Comparison of ENCODE assay signal across 8 mouse cellular contexts in genomic region chr2:118896914-118897291, GRCm38 (mm10). TPM values are rescaled to one million over a fixed set of nuclear protein-coding genes. Genes with fewer than 3 reads are reported as not detected.
DNase-seq lines count a peak whose midpoint lies in the region; ATAC-seq and TF ChIP-seq lines count a peak whose summit lies in the region.

No protein-coding gene starts in this region.

- peak overlapping the region; percentile 58 for H3K9ac ChIP-seq in forebrain, embryonic 13.5 days
- peak overlapping the region; percentile 42 for H3K9ac ChIP-seq in liver, embryonic 12.5 days

- peak overlapping the region; percentile 77 for H3K4me3 ChIP-seq in gastrocnemius, adult 2 months
- peak overlapping the region; percentile 46 for H3K4me3 ChIP-seq in forebrain, embryonic 13.5 days
- peak overlapping the region; percentile 51 for H3K4me3 ChIP-seq in liver, embryonic 12.5 days

- no peaks in the 10 kb centered on the region for H3K9me3 ChIP-seq in forebrain, embryonic 13.5 days (replicated peaks)
- no peaks in the 10 kb centered on the region for H3K9me3 ChIP-seq in liver, embryonic 12.5 days (replicated peaks)

- WGBS in forebrain, embryonic 13.5 days = under 1% methylated on average over 13 of the region's 13 CpGs
- WGBS in liver, embryonic 12.5 days (ENCODE audit: insufficient replicate concordance) = 3% methylated on average over 13 of the region's 13 CpGs

- peak overlapping the region; percentile 78 for H3K4me2 ChIP-seq in forebrain, embryonic 13.5 days
- H3K4me2 ChIP-seq in liver, embryonic 12.5 days = peak overlapping the region; percentile 73

- ATAC-seq in CD4-positive, CD25-positive, alpha-beta regulatory T cell, adult 4 months = peak; percentile 9
- no peak for ATAC-seq in forebrain, embryonic 13.5 days
- ATAC-seq in liver, embryonic 12.5 days = no peak

- TF ChIP-seq CTCF in gastrocnemius, adult 2 months (IDR thresholded peaks at IDR 0.05) = no peak

- peaks cover 37% of the 10 kb centered on the region for H3K4me1 ChIP-seq in forebrain, embryonic 13.5 days
- peaks cover 46% of the 10 kb centered on the region for H3K4me1 ChIP-seq in liver, embryonic 12.5 days

- DNase-seq in gastrocnemius, adult 2 months = no peak
- DNase-seq in gastrocnemius, postnatal 25 days = no peak
- DNase-seq in spleen, postnatal 4 days (ENCODE audit: low spot score in 2 of 2) = peak; percentile 55 to 79
- no peak for DNase-seq in ovary, adult 18-20 months (ENCODE audit: low spot score)
- DNase-seq in embryo, embryonic 11 days = no peak

- H3K36me3 ChIP-seq in forebrain, embryonic 13.5 days (ENCODE audit: poor library complexity, severe bottlenecking) = no peaks in the 10 kb centered on the region
- no peaks in the 10 kb centered on the region for H3K36me3 ChIP-seq in liver, embryonic 12.5 days

- no peak overlapping the region for H3K27ac ChIP-seq in gastrocnemius, adult 2 months
- H3K27ac ChIP-seq in forebrain, embryonic 13.5 days = no peak overlapping the region
- H3K27ac ChIP-seq in liver, embryonic 12.5 days = no peak overlapping the region

- H3K27me3 ChIP-seq in forebrain, embryonic 13.5 days = peaks cover 77% of the 10 kb centered on the region
- H3K27me3 ChIP-seq in liver, embryonic 12.5 days (replicated peaks) = peaks cover 91% of the 10 kb centered on the region

- intact Hi-C loops in gastrocnemius, adult 2 months (cut with DNase I) = no loop called here

RNA-seq across cellular contexts. Expression of gene Bahd1, which starts 3.3 kb away (rescaled TPM):
- total RNA-seq in gastrocnemius, adult 2 months (2021) = 1 to 10 TPM; 5.2 to 6.4 TPM
- total RNA-seq in gastrocnemius, postnatal 25 days (2021) = 1 to 10 TPM; 4.2 TPM
- polyA plus RNA-seq in CD4-positive, CD25-positive, alpha-beta regulatory T cell, adult 4 months (2017; shearing (Covaris generic)) = 1 to 10 TPM; 2.5 to 3.8 TPM
- 4.4 and 4.5 TPM in 2 replicates for polyA plus RNA-seq in forebrain, embryonic 13.5 days (2015; fragmentation: Nextera tagmentation; extraction: Ambion mirVana)
- 5.1 and 5.6 TPM in 2 replicates for polyA plus RNA-seq in liver, embryonic 12.5 days (2016; fragmentation: Nextera tagmentation; extraction: Ambion mirVana)

RNA-seq across cellular contexts. Expression of gene Chst14, which starts 29.4 kb away (rescaled TPM):
- total RNA-seq in gastrocnemius, adult 2 months (2021) = 1 to 10 TPM; 1.6 to 2.3 TPM
- total RNA-seq in gastrocnemius, postnatal 25 days (2021) = 1 to 10 TPM; 2.8 TPM
- polyA plus RNA-seq in CD4-positive, CD25-positive, alpha-beta regulatory T cell, adult 4 months (2017; shearing (Covaris generic)) = 1 to 10 TPM in 1 of 2 experiments, under 1 TPM in 1; 0.96 to 1.5 TPM
- polyA plus RNA-seq in forebrain, embryonic 13.5 days (2015; fragmentation: Nextera tagmentation; extraction: Ambion mirVana) = 5.9 and 6.9 TPM in 2 replicates
- 8.8 and 9.5 TPM in 2 replicates for polyA plus RNA-seq in liver, embryonic 12.5 days (2016; fragmentation: Nextera tagmentation; extraction: Ambion mirVana)

RNA-seq across cellular contexts. Expression of gene Ivd, which starts 35.1 kb away (rescaled TPM):
- total RNA-seq in gastrocnemius, adult 2 months (2021) = 100 to 1,000 TPM; 122 to 189 TPM
- total RNA-seq in gastrocnemius, postnatal 25 days (2021) = 100 to 1,000 TPM; 121 to 136 TPM
- 10 to 100 TPM; 45.7 to 58.8 TPM for polyA plus RNA-seq in CD4-positive, CD25-positive, alpha-beta regulatory T cell, adult 4 months (2017; shearing (Covaris generic))
- 54.0 and 58.4 TPM in 2 replicates for polyA plus RNA-seq in forebrain, embryonic 13.5 days (2015; fragmentation: Nextera tagmentation; extraction: Ambion mirVana)
- polyA plus RNA-seq in liver, embryonic 12.5 days (2016; fragmentation: Nextera tagmentation; extraction: Ambion mirVana) = 27.9 and 30.8 TPM in 2 replicates

Comparison
In these comparisons a context has a peak if more than half of its experiments do, and no peak if none do; other contexts are left out.
1. DNase-seq: peak in spleen, postnatal 4 days (2 of 2); none in gastrocnemius, adult 2 months (single experiment), gastrocnemius, postnatal 25 days (single experiment), ovary, adult 18-20 months (single experiment) and embryo, embryonic 11 days (single experiment).
2. Peak in every context shown above with its lines, with median percentiles within 50 percentile points of each other: H3K4me3 ChIP-seq.